Mouse (Mus musculus) Muller cell, postnatal 12 days (primary cell): ENCODE measurements around the gene 9130019O22Rik.
"Not testable (repeated sequence)": the region's sequence is repeated elsewhere in the genome, so short reads cannot be mapped to it uniquely, and the experiment has no call there.

Experiments
- DNase-seq: peaks from one replicate; pipeline ENCODE4 v3.0.0-alpha.2; 2015; ENCODE audit errors: inconsistent ontology term

9130019O22Rik gene

GRCm38 (mm10) chr7:127375271-127376245 is 11.4 kb downstream of the 9130019O22Rik start, which contains the start of gene Zfp747:
Zfp747 (minus strand) TSS chr7:127376050.
- peak; percentile 86 for DNase-seq

GRCm38 (mm10) chr7:127371870-127372269 is 15.1 kb downstream of the 9130019O22Rik start:
- DNase-seq, result not testable (repeated sequence)

- no peak for DNase-seq
Observed at GRCm38 (mm10) chr7:127371213-127371612, 15.8 kb downstream of the 9130019O22Rik start.

GRCm38 (mm10) chr7:127366249-127366648 is 20.7 kb downstream of the 9130019O22Rik start:
- DNase-seq, result peak; percentile 37

GRCm38 (mm10) chr7:127364166-127364565 is 22.8 kb downstream of the 9130019O22Rik start:
- peak; percentile 19 for DNase-seq

- DNase-seq, result peak; percentile 50
Observed at GRCm38 (mm10) chr7:127363475-127363921, 23.5 kb downstream of the 9130019O22Rik start.

GRCm38 (mm10) chr7:127362418-127362817 is 24.5 kb downstream of the 9130019O22Rik start:
- DNase-seq, result peak; percentile 37

GRCm38 (mm10) chr7:127361449-127361848 is 25.5 kb downstream of the 9130019O22Rik start:
- no peak for DNase-seq

GRCm38 (mm10) chr7:127360265-127360664 is 26.7 kb downstream of the 9130019O22Rik start:
- DNase-seq, result no peak

- no peak for DNase-seq
Observed at GRCm38 (mm10) chr7:127358472-127358871, 28.5 kb downstream of the 9130019O22Rik start.

- DNase-seq, result no peak
Observed at GRCm38 (mm10) chr7:127357871-127358270, 29.1 kb downstream of the 9130019O22Rik start.

GRCm38 (mm10) chr7:127355796-127356195 is 31.2 kb downstream of the 9130019O22Rik start:
- no peak for DNase-seq

- DNase-seq, result no peak
Observed at GRCm38 (mm10) chr7:127351230-127352004, 35.5 kb downstream of the 9130019O22Rik start.

GRCm38 (mm10) chr7:127346676-127347075 is 40.3 kb downstream of the 9130019O22Rik start:
- DNase-seq, result no peak

- DNase-seq, result peak; percentile 98
Observed at GRCm38 (mm10) chr7:127345512-127346325, 41.2 kb downstream of the 9130019O22Rik start, which contains the start of gene Zfp768. Zfp768 (minus strand) TSS chr7:127345589.

- DNase-seq, result no peak
Observed at GRCm38 (mm10) chr7:127345092-127345491, 41.9 kb downstream of the 9130019O22Rik start.

- DNase-seq, result no peak
Observed at GRCm38 (mm10) chr7:127344371-127344770, 42.6 kb downstream of the 9130019O22Rik start.

GRCm38 (mm10) chr7:127343351-127344019 is 43.5 kb downstream of the 9130019O22Rik start:
- no peak for DNase-seq

GRCm38 (mm10) chr7:127342888-127343287 is 44.1 kb downstream of the 9130019O22Rik start:
- DNase-seq, result no peak

GRCm38 (mm10) chr7:127342332-127342731 is 44.6 kb downstream of the 9130019O22Rik start:
- DNase-seq, result no peak

GRCm38 (mm10) chr7:127341861-127342260 is 45.1 kb downstream of the 9130019O22Rik start:
- DNase-seq, result not testable (repeated sequence)
